Mouse (Mus musculus) adrenal gland, postnatal 14 days (tissue): ENCODE measurements around the gene Atxn1. TPM values are rescaled to one million over a fixed set of nuclear protein-coding genes. Genes with fewer than 3 reads are reported as not detected.

Experiments
- DNase-seq: peaks from one replicate; pipeline ENCODE4 v3.0.0; 2021; ENCODE audit warnings: mixed read lengths
- total RNA-seq: library from RNA; stranded (reverse); gene quantifications from 2 replicates; pipeline ENCODE4 v1.2.3, GENCODE M21; 2021

Gene Atxn1
- total RNA-seq, 1 experiment from 2014 or later, result 34.6 TPM

GRCm38 (mm10) chr13:45571795-45572262 is 393.0 kb downstream of the Atxn1 start:
- DNase-seq, result peak; percentile 83

- no peak for DNase-seq
These were observed 394.9 kb downstream of the Atxn1 start for GRCm38 (mm10) chr13:45569932-45570331.

- no peak for DNase-seq
These were observed 399.9 kb downstream of the Atxn1 start for GRCm38 (mm10) chr13:45564946-45565345.

GRCm38 (mm10) chr13:45562011-45562410 is 402.8 kb downstream of the Atxn1 start:
- DNase-seq, result no peak

- no peak for DNase-seq
These were observed 404.3 kb downstream of the Atxn1 start for GRCm38 (mm10) chr13:45560543-45560942.

- no peak for DNase-seq
These were observed 405.6 kb downstream of the Atxn1 start for GRCm38 (mm10) chr13:45559258-45559657.

GRCm38 (mm10) chr13:45558367-45558766 is 406.4 kb downstream of the Atxn1 start:
- no peak for DNase-seq

- DNase-seq, result peak; percentile 44
These were observed 411.1 kb downstream of the Atxn1 start for GRCm38 (mm10) chr13:45553674-45554073.

GRCm38 (mm10) chr13:45547549-45547948 is 417.3 kb downstream of the Atxn1 start:
- DNase-seq, result no peak

- no peak for DNase-seq
These were observed 417.9 kb downstream of the Atxn1 start for GRCm38 (mm10) chr13:45546946-45547345.

- peak; percentile 25 for DNase-seq
These were observed 418.8 kb downstream of the Atxn1 start for GRCm38 (mm10) chr13:45545974-45546373.

GRCm38 (mm10) chr13:45539205-45539568 is 425.6 kb downstream of the Atxn1 start:
- DNase-seq, result peak; percentile 86

- peak; percentile 80 for DNase-seq
These were observed 426.1 kb downstream of the Atxn1 start for GRCm38 (mm10) chr13:45538532-45539204.

GRCm38 (mm10) chr13:45538091-45538490 is 426.7 kb downstream of the Atxn1 start:
- no peak for DNase-seq

GRCm38 (mm10) chr13:45537110-45537509 is 427.7 kb downstream of the Atxn1 start:
- DNase-seq, result no peak

- DNase-seq, result no peak
These were observed 428.9 kb downstream of the Atxn1 start for GRCm38 (mm10) chr13:45535731-45536453.

GRCm38 (mm10) chr13:45530754-45531153 is 434.1 kb downstream of the Atxn1 start:
- DNase-seq, result no peak

- DNase-seq, result no peak
These were observed 436.0 kb downstream of the Atxn1 start for GRCm38 (mm10) chr13:45528787-45529186.

- no peak for DNase-seq
These were observed 437.4 kb downstream of the Atxn1 start for GRCm38 (mm10) chr13:45527232-45527964.

- DNase-seq, result no peak
These were observed 438.6 kb downstream of the Atxn1 start for GRCm38 (mm10) chr13:45526230-45526629.

- DNase-seq, result no peak
These were observed 439.9 kb downstream of the Atxn1 start for GRCm38 (mm10) chr13:45524791-45525435.

GRCm38 (mm10) chr13:45524305-45524704 is 440.5 kb downstream of the Atxn1 start:
- DNase-seq, result peak; percentile 75
